Mouse (Mus musculus) liver, adult 2 months (tissue): Measurements from ENCODE around the gene Adk. TPM values are rescaled to one million over a fixed set of nuclear protein-coding genes. Genes with fewer than 3 reads are reported as not detected.

Experiments
- DNase-seq: peaks from one replicate; pipeline ENCODE4 v3.0.0-alpha.2; 2011; ENCODE audit warnings: low read depth, low spot score; ENCODE audit errors: extremely low read depth
- H3K27ac ChIP-seq: fragments of 200-500 bp; replicated peaks from 2 replicates; pipeline ENCODE4 v1.5.1; 2012; ENCODE audit warnings: low read depth, mild to moderate bottlenecking, control low read depth, inconsistent platforms, low read length; ENCODE audit not compliant: insufficient read depth
- H3K27me3 ChIP-seq: fragments of 200-500 bp; 2 replicates; pipeline ENCODE4 v1.6.1; 2012; ENCODE audit warnings: mild to moderate bottlenecking, moderate library complexity, low read length, inconsistent platforms; ENCODE audit not compliant: control insufficient read depth, insufficient read depth
- H3K36me3 ChIP-seq: fragments of 200-500 bp; 2 replicates; pipeline ENCODE4 v1.6.1; 2012; ENCODE audit warnings: low read length, inconsistent platforms; ENCODE audit not compliant: control insufficient read depth, insufficient read depth
- H3K4me1 ChIP-seq: fragments of 200-500 bp; 2 replicates; pipeline ENCODE4 v1.6.1; 2011; ENCODE audit warnings: low read length; ENCODE audit not compliant: control insufficient read depth, insufficient read depth
- H3K4me3 ChIP-seq: fragments of 200-500 bp; 2 replicates; pipeline ENCODE4 v1.5.1; 2011; ENCODE audit warnings: low read depth, mild to moderate bottlenecking, control low read depth, low read length, moderate library complexity; ENCODE audit not compliant: insufficient read depth
- H3K79me2 ChIP-seq: fragments of 200-500 bp; 2 replicates; pipeline ENCODE4 v1.6.1; 2012; ENCODE audit warnings: inconsistent platforms, mild to moderate bottlenecking, low read length, moderate library complexity; ENCODE audit not compliant: control insufficient read depth, insufficient read depth
- H3K9ac ChIP-seq: fragments of 200-500 bp; 2 replicates; pipeline ENCODE4 v1.6.1; 2012; ENCODE audit warnings: low read depth, mild to moderate bottlenecking, control low read depth, inconsistent platforms, low read length
- CTCF ChIP-seq: fragments of 200-500 bp; IDR thresholded peaks from 2 replicates; pipeline ENCODE4 v1.5.1; 2011; ENCODE audit warnings: low read depth, low read length, control low read depth
- POLR2A ChIP-seq: fragments of 200-500 bp; IDR thresholded peaks from 2 replicates; pipeline ENCODE4 v1.6.1; 2011; ENCODE audit warnings: low read length, control low read depth; ENCODE audit not compliant: insufficient read depth; ENCODE audit errors: extremely low read depth
- WGBS: fragments of 180-500 bp; shearing (Covaris S2); methylation state at CpG from one replicate; pipeline ENCODE4 v1.1.7; 2018; 5-methylcytosine and 5-hydroxymethylcytosine counted together
- polyA plus RNA-seq: library from polyadenylated mRNA; depleted of rRNA; stranded (reverse); fragments of >200 nt; gene quantifications from 2 replicates; pipeline ENCODE4 v1.2.3, GENCODE M21; 2012
- total RNA-seq: library from RNA; depleted of rRNA; stranded (reverse); fragments of >200 nt; gene quantifications from 2 replicates; pipeline ENCODE4 v1.2.3, GENCODE M21; 2014

Gene Adk
- total and polyA plus RNA-seq, 2 experiments, result 231 to 924 TPM

- Histone ChIP-seq H3K4me3 (no peak overlapping the region), H3K79me2 (peaks cover 3% of the 10 kb centered on the region; the same call in 1 of the 2 replicates), H3K27me3 (no peaks in the 10 kb centered on the region), H3K9ac (no peak overlapping the region), H3K36me3 (peaks cover 48% of the 10 kb centered on the region), H3K4me1 (no peaks in the 10 kb centered on the region; the same call in 1 of the 2 replicates), H3K27ac (no peak overlapping the region)
- DNase-seq, result peak; percentile 85
- no peak for TF ChIP-seq POLR2A
- TF ChIP-seq CTCF, result no peak
- WGBS, result 11% methylated on average over 5 of the region's 5 CpGs
Measured at GRCm38 (mm10) chr14:21369127-21369526, 316.8 kb downstream of the Adk start.

GRCm38 (mm10) chr14:21371946-21372345 lies 319.6 kb downstream of the Adk start:
- H3K36me3 ChIP-seq, result peaks cover 59% of the 10 kb centered on the region
- WGBS, result 96% methylated on average over 2 of the region's 2 CpGs
- H3K9ac ChIP-seq, result no peak overlapping the region
- H3K27me3 ChIP-seq, result no peaks in the 10 kb centered on the region
- H3K27ac ChIP-seq, result no peak overlapping the region
- no peak for DNase-seq
- TF ChIP-seq POLR2A (no peak), CTCF (no peak)
- H3K4me3 ChIP-seq, result no peak overlapping the region
- H3K79me2 ChIP-seq, result peaks cover 3% of the 10 kb centered on the region; the same call in 1 of the 2 replicates
- no peaks in the 10 kb centered on the region; the same call in 1 of the 2 replicates for H3K4me1 ChIP-seq

- Histone ChIP-seq H3K79me2 (peaks cover 3% of the 10 kb centered on the region; the same call in 1 of the 2 replicates), H3K27me3 (no peaks in the 10 kb centered on the region), H3K9ac (no peak overlapping the region), H3K27ac (no peak overlapping the region), H3K4me3 (no peak overlapping the region), H3K36me3 (peaks cover 62% of the 10 kb centered on the region), H3K4me1 (no peaks in the 10 kb centered on the region; the same call in 1 of the 2 replicates)
- DNase-seq, result no peak
- TF ChIP-seq CTCF, result no peak
- no peak for TF ChIP-seq POLR2A
- WGBS, result 96% methylated on average over 5 of the region's 5 CpGs
Measured at GRCm38 (mm10) chr14:21372689-21373088, 320.3 kb downstream of the Adk start.

- H3K4me3 ChIP-seq, result no peak overlapping the region
- H3K79me2 ChIP-seq, result no peaks in the 10 kb centered on the region; the same call in 1 of the 2 replicates
- H3K4me1 ChIP-seq, result no peaks in the 10 kb centered on the region
- WGBS, result 90% methylated on average over 5 of the region's 5 CpGs
- no peak overlapping the region for H3K27ac ChIP-seq
- H3K36me3 ChIP-seq, result peaks cover 65% of the 10 kb centered on the region
- no peak for TF ChIP-seq POLR2A
- no peak overlapping the region for H3K9ac ChIP-seq
- no peaks in the 10 kb centered on the region for H3K27me3 ChIP-seq
- DNase-seq, result no peak
Measured at GRCm38 (mm10) chr14:21383701-21384428, 331.5 kb downstream of the Adk start.

GRCm38 (mm10) chr14:21399506-21399905 lies 347.1 kb downstream of the Adk start:
- Histone ChIP-seq H3K4me3 (no peak overlapping the region), H3K4me1 (no peaks in the 10 kb centered on the region), H3K36me3 (peaks cover 34% of the 10 kb centered on the region), H3K27me3 (no peaks in the 10 kb centered on the region), H3K9ac (no peak overlapping the region), H3K27ac (no peak overlapping the region), H3K79me2 (no peaks in the 10 kb centered on the region; the same call in 1 of the 2 replicates)
- no peak for DNase-seq
- 98% methylated on average over 7 of the region's 7 CpGs for WGBS
- TF ChIP-seq POLR2A, result no peak
- TF ChIP-seq CTCF, result no peak

GRCm38 (mm10) chr14:21402157-21402601 lies 349.8 kb downstream of the Adk start:
- WGBS, result 85% methylated on average over 8 of the region's 8 CpGs

More at GRCm38 (mm10) chr14:21402157-21402601, 349.8 kb downstream of the Adk start:
- Histone ChIP-seq H3K79me2 (no peaks in the 10 kb centered on the region; the same call in 1 of the 2 replicates), H3K4me3 (no peak overlapping the region), H3K9ac (no peak overlapping the region), H3K27ac (no peak overlapping the region), H3K36me3 (peaks cover 23% of the 10 kb centered on the region), H3K4me1 (no peaks in the 10 kb centered on the region), H3K27me3 (no peaks in the 10 kb centered on the region)
- TF ChIP-seq POLR2A, result no peak
- TF ChIP-seq CTCF, result no peak
- DNase-seq, result no peak
